15 mouse cellular contexts compared by ENCODE assay signal in the genomic region with DNA sequence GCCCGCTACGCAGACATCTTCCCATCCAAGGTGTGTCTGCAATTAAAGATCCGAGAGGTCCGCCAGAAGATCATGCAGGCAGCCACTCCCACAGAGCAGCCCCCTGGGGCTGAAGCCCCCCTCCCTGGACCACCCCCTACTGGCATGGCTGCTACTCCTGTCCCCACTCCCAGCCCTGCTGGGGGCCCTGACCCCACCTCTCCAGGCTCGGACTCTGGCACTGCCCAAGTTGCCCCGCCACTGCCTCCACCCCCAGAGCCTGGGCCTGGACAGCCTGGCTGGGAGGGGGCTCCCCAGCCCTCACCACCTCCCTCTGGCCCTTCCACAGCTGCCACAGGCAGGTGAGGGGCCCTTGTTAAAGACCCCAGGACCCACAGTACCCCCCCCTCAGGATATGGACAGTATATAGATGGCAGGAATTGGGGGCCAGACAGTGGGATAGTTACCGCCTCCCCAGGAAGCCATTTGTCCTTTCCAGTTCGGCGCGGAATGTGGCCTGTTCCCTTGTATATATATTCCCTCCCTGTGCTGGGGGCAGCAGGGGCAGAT. TPM values are rescaled to one million over a fixed set of nuclear protein-coding genes. Genes with fewer than 3 reads are reported as not detected.
A peak's percentile ranks its signal among the peaks of the same experiment; 100 is the strongest.
DNase-seq lines count a peak whose midpoint lies in the region; ATAC-seq lines count a peak whose summit lies in the region.
"Had no signal": no experiment of that assay in that cellular context is flagged by ENCODE, and none has a peak within 500 bp of the region (broad histone marks: within the 10 kb centered on the region; RNA-seq: fewer than 3 reads in every experiment).

No protein-coding gene starts in this region.

- peak overlapping the region; percentile 42 for H3K27ac ChIP-seq in heart, embryonic 15.5 days
- H3K27ac ChIP-seq in neural tube, embryonic 15.5 days (replicated peaks), result 0 out of 2 replicates have a peak overlapping the region, but pooled peaks have one; percentile 11

- H3K9ac ChIP-seq in heart, embryonic 15.5 days, result no peak overlapping the region
- H3K9ac ChIP-seq in neural tube, embryonic 15.5 days (replicated peaks), result no peak overlapping the region

- DNase-seq in cerebellum, adult 11-12 months, result peak; percentile 48
- no peak for DNase-seq in heart, postnatal 14 days
- peak; percentile 12 for DNase-seq in thymus, postnatal 4 days
- DNase-seq in thymus, postnatal 0 days (ENCODE audit: low spot score), result no peak
- no peak for DNase-seq in spleen, postnatal 14 days (ENCODE audit: low spot score in 2 of 2)
- DNase-seq: embryo, embryonic 11 days; kidney, postnatal 4 days had no signal

- no peaks in the 10 kb centered on the region for H3K27me3 ChIP-seq in heart, embryonic 15.5 days
- no peaks in the 10 kb centered on the region for H3K27me3 ChIP-seq in neural tube, embryonic 15.5 days (replicated peaks)

- H3K4me2 ChIP-seq in heart, embryonic 15.5 days, result no peak overlapping the region
- H3K4me2 ChIP-seq in neural tube, embryonic 15.5 days, result no peak overlapping the region

- peaks cover 36% of the 10 kb centered on the region for H3K4me1 ChIP-seq in heart, embryonic 15.5 days (replicated peaks)
- peaks cover 37% of the 10 kb centered on the region for H3K4me1 ChIP-seq in neural tube, embryonic 15.5 days

- peaks cover 67% of the 10 kb centered on the region for H3K36me3 ChIP-seq in heart, embryonic 15.5 days
- peaks cover 80% of the 10 kb centered on the region for H3K36me3 ChIP-seq in neural tube, embryonic 15.5 days

- 69% methylated on average over 10 of the region's 10 CpGs for WGBS in heart, embryonic 15.5 days
- 82% methylated on average over 10 of the region's 10 CpGs for WGBS in neural tube, embryonic 15.5 days

- intact Hi-C loops in heart, postnatal 14 days (cut with DNase I), result no loop called here

- no peaks in the 10 kb centered on the region for H3K9me3 ChIP-seq in heart, embryonic 15.5 days (replicated peaks)
- H3K9me3 ChIP-seq in neural tube, embryonic 15.5 days (replicated peaks), result no peaks in the 10 kb centered on the region

- no peak for ATAC-seq in cerebellum, adult (ENCODE audit: insufficient number of reproducible peaks, low FRiP score, low TSS enrichment)
- ATAC-seq in heart, embryonic 15.5 days (replicated peaks; ENCODE audit: insufficient number of reproducible peaks, insufficient read depth, low FRiP score, low read depth), result no peak
- ATAC-seq in neural tube, embryonic 15.5 days (ENCODE audit: low FRiP score), result no peak
- ATAC-seq: forebrain, embryonic 16.5 days had no signal

- H3K4me3 ChIP-seq in heart, embryonic 15.5 days, result no peak overlapping the region
- no peak overlapping the region for H3K4me3 ChIP-seq in neural tube, embryonic 15.5 days (replicated peaks)
- H3K4me3 ChIP-seq: megakaryocyte, embryonic 14.5 days had no signal

RNA-seq across cellular contexts. Expression of a gene that starts 4.5 kb away (rescaled TPM):
- 103 and 119 TPM in 2 replicates for polyA plus RNA-seq in heart, embryonic 15.5 days (2015; fragmentation: Nextera tagmentation; extraction: Ambion mirVana)
- total RNA-seq in heart, postnatal 14 days (2021), result 1 to 10 TPM; 5.1 to 5.6 TPM
- polyA plus RNA-seq in thymus, postnatal 0 days (2015; fragmentation: Nextera tagmentation; extraction: Ambion mirVana), result 142 TPM in 2 replicates
- polyA plus RNA-seq in neural tube, embryonic 15.5 days (2015; fragmentation: Nextera tagmentation; extraction: Ambion mirVana), result 458 and 569 TPM in 2 replicates

RNA-seq across cellular contexts. Expression of a gene that starts 7.9 kb away (rescaled TPM):
- polyA plus RNA-seq in heart, embryonic 15.5 days (2015; fragmentation: Nextera tagmentation; extraction: Ambion mirVana), result 0.10 and 0.15 TPM in 2 replicates
- not detected for total RNA-seq in heart, postnatal 14 days (2021)
- 0.22 and 0.23 TPM in 2 replicates for polyA plus RNA-seq in thymus, postnatal 0 days (2015; fragmentation: Nextera tagmentation; extraction: Ambion mirVana)
- polyA plus RNA-seq in neural tube, embryonic 15.5 days (2015; fragmentation: Nextera tagmentation; extraction: Ambion mirVana), result 3.0 and 3.5 TPM in 2 replicates
- total RNA-seq: G1E had no signal
- polyA plus RNA-seq: heart, embryonic 16.5 days; liver, embryonic 16.5 days had no signal

RNA-seq across cellular contexts. Expression of a gene that starts 12.6 kb away (rescaled TPM):
- 0.05 and 0.27 TPM in 2 replicates for polyA plus RNA-seq in heart, embryonic 15.5 days (2015; fragmentation: Nextera tagmentation; extraction: Ambion mirVana)
- not detected for total RNA-seq in heart, postnatal 14 days (2021)
- polyA plus RNA-seq in thymus, postnatal 0 days (2015; fragmentation: Nextera tagmentation; extraction: Ambion mirVana), result not detected in 2 replicates
- polyA plus RNA-seq in neural tube, embryonic 15.5 days (2015; fragmentation: Nextera tagmentation; extraction: Ambion mirVana), result 73.5 and 98.1 TPM in 2 replicates
- total RNA-seq: G1E had no signal
- polyA plus RNA-seq: G1E had no signal

RNA-seq across cellular contexts. Expression of a gene that starts 23.7 kb away (rescaled TPM):
- polyA plus RNA-seq in heart, embryonic 15.5 days (2015; fragmentation: Nextera tagmentation; extraction: Ambion mirVana), result 6.2 and 9.4 TPM in 2 replicates
- 10 to 100 TPM; 26.7 to 29.6 TPM for total RNA-seq in heart, postnatal 14 days (2021)
- polyA plus RNA-seq in thymus, postnatal 0 days (2015; fragmentation: Nextera tagmentation; extraction: Ambion mirVana), result 1.9 and 2.0 TPM in 2 replicates
- 19.3 and 22.7 TPM in 2 replicates for polyA plus RNA-seq in neural tube, embryonic 15.5 days (2015; fragmentation: Nextera tagmentation; extraction: Ambion mirVana)

RNA-seq across cellular contexts. Expression of a gene that starts 25.8 kb away (rescaled TPM):
- polyA plus RNA-seq in heart, embryonic 15.5 days (2015; fragmentation: Nextera tagmentation; extraction: Ambion mirVana), result 22.9 and 27.4 TPM in 2 replicates
- 10 to 100 TPM; 71.2 to 78.7 TPM for total RNA-seq in heart, postnatal 14 days (2021)
- polyA plus RNA-seq in thymus, postnatal 0 days (2015; fragmentation: Nextera tagmentation; extraction: Ambion mirVana), result 28.4 and 37.2 TPM in 2 replicates
- 33.3 and 37.2 TPM in 2 replicates for polyA plus RNA-seq in neural tube, embryonic 15.5 days (2015; fragmentation: Nextera tagmentation; extraction: Ambion mirVana)

Comparison
In these comparisons a context has a peak if more than half of its experiments do, and no peak if none do; other contexts are left out.
1. DNase-seq: peak in cerebellum, adult 11-12 months (single experiment) and thymus, postnatal 4 days (single experiment); none in heart, postnatal 14 days (0 of 2), thymus, postnatal 0 days (single experiment) and spleen, postnatal 14 days (0 of 2).
2. RNA of a gene that starts 12.6 kb away (polyA plus RNA-seq): 73.5 to 98.1 TPM in neural tube, embryonic 15.5 days; 0.05 to 0.27 TPM in heart, embryonic 15.5 days and not detected in thymus, postnatal 0 days; every median in the first group is over 10 times any median in the second.